Mouse (Mus musculus) embryo, embryonic 9.5 days (tissue): Measurements from ENCODE around the gene Pde6h.

Experiments used
- DNase-seq: peaks from one replicate; pipeline ENCODE4 v3.0.0-alpha.2; 2017; ENCODE audit errors: extremely low spot score

The Pde6h gene

GRCm38 (mm10) chr6:136912751-136913265, 10.8 kb upstream of the Pde6h start:
- no peak for DNase-seq

- DNase-seq, result peak; percentile 42
Observed at GRCm38 (mm10) chr6:136913384-136914126, 10.1 kb upstream of the Pde6h start.

GRCm38 (mm10) chr6:136914234-136914633, 9.4 kb upstream of the Pde6h start:
- no peak for DNase-seq

- no peak for DNase-seq
Observed at GRCm38 (mm10) chr6:136915721-136916395, 7.8 kb upstream of the Pde6h start.

- DNase-seq, result no peak
Observed at GRCm38 (mm10) chr6:136917885-136918284, 5.7 kb upstream of the Pde6h start.

GRCm38 (mm10) chr6:136920320-136921257, 3.0 kb upstream of the Pde6h start:
- DNase-seq, result peak; percentile 67

GRCm38 (mm10) chr6:136921601-136922000, 2.0 kb upstream of the Pde6h start:
- DNase-seq, result no peak

- no peak for DNase-seq
Observed at GRCm38 (mm10) chr6:136922080-136922479, 1.6 kb upstream of the Pde6h start, which contains the start of gene Erp27. Gene Erp27 (minus strand): TSS chr6:136922180.

- DNase-seq, result no peak
Observed at GRCm38 (mm10) chr6:136922871-136923270, 761 bp upstream of the Pde6h start.

GRCm38 (mm10) chr6:136925049-136925448, 1.4 kb downstream of the Pde6h start:
- no peak for DNase-seq

- DNase-seq, result no peak
Observed at GRCm38 (mm10) chr6:136927626-136928025, 4.0 kb downstream of the Pde6h start.

GRCm38 (mm10) chr6:136930677-136931076, 7.0 kb downstream of the Pde6h start:
- DNase-seq, result peak; percentile 41

GRCm38 (mm10) chr6:136931246-136931645, 7.6 kb downstream of the Pde6h start:
- DNase-seq, result no peak

- DNase-seq, result no peak
Observed at GRCm38 (mm10) chr6:136934068-136934467, 10.4 kb downstream of the Pde6h start.

GRCm38 (mm10) chr6:136935233-136935632, 11.6 kb downstream of the Pde6h start:
- no peak for DNase-seq

- DNase-seq, result no peak
Observed at GRCm38 (mm10) chr6:136936361-136936760, 12.7 kb downstream of the Pde6h start.

GRCm38 (mm10) chr6:136937117-136937516, 13.5 kb downstream of the Pde6h start:
- no peak for DNase-seq

- no peak for DNase-seq
Observed at GRCm38 (mm10) chr6:136938331-136939126, 14.9 kb downstream of the Pde6h start.

GRCm38 (mm10) chr6:136939326-136940187, 15.9 kb downstream of the Pde6h start:
- no peak for DNase-seq
